Mouse (Mus musculus) adrenal gland, postnatal 14 days (tissue): ENCODE data around the gene Myo9b. TPM values are rescaled to one million over a fixed set of nuclear protein-coding genes. Genes with fewer than 3 reads are reported as not detected.

Experiments
- total RNA-seq: library from RNA; stranded (reverse); gene quantifications from 2 replicates; pipeline ENCODE4 v1.2.3, GENCODE M21; 2021

The Myo9b gene
- total RNA-seq, 1 experiment from 2014 or later = 30.6 TPM

Other genes with a start within 250 kb of the Myo9b start
- gene Haus8, start 220 bp downstream of the Myo9b start, total RNA-seq = 13.6 and 16.5 TPM in 2 replicates
- gene Use1, start 94.1 kb downstream of the Myo9b start, total RNA-seq = 165 and 179 TPM in 2 replicates
- gene Ocel1, start 98.6 kb downstream of the Myo9b start, total RNA-seq = 17.4 and 17.9 TPM in 2 replicates
- gene Nr2f6, start 109.2 kb downstream of the Myo9b start, total RNA-seq = 61.1 and 65.7 TPM in 2 replicates
- gene Ushbp1, start 123.1 kb downstream of the Myo9b start, total RNA-seq = 30.9 and 37.6 TPM in 2 replicates
- gene Babam1, start 124.1 kb downstream of the Myo9b start, total RNA-seq = 85.5 and 88.4 TPM in 2 replicates
- gene Ankle1, start 133.3 kb downstream of the Myo9b start, total RNA-seq = 5.8 and 6.9 TPM in 2 replicates
- gene Abhd8, start 190.9 kb downstream of the Myo9b start, total RNA-seq = 43.3 and 44.7 TPM in 2 replicates
- gene Mrpl34, start 192.2 kb downstream of the Myo9b start, total RNA-seq = 145 and 164 TPM in 2 replicates
- gene Dda1, start 196.5 kb downstream of the Myo9b start, total RNA-seq = 54.4 and 57.8 TPM in 2 replicates
- gene Ano8, start 213.2 kb downstream of the Myo9b start, total RNA-seq = 14.8 and 17.2 TPM in 2 replicates
- gene Gtpbp3, start 215.4 kb downstream of the Myo9b start, total RNA-seq = 20.0 and 21.5 TPM in 2 replicates
- 116 and 123 TPM in 2 replicates for gene Plvap, start 239.0 kb downstream of the Myo9b start, total RNA-seq